Mouse (Mus musculus) 3T3-L1 (cell line): ENCODE data around the gene Cnih2.

Source experiments
- DNase-seq: peaks from one replicate; pipeline ENCODE4 v3.0.0-alpha.2; 2015; ENCODE audit warnings: low read depth, low spot score

The Cnih2 gene

GRCm38 (mm10) chr19:5048138-5049056 lies 49.9 kb downstream of the Cnih2 start:
- peak; percentile 25 for DNase-seq

GRCm38 (mm10) chr19:5045531-5045930 lies 52.8 kb downstream of the Cnih2 start:
- peak; percentile 85 for DNase-seq
